Mouse (Mus musculus) lung, embryonic 14.5 days (tissue): ENCODE measurements around the gene Vps18. TPM values are rescaled to one million over a fixed set of nuclear protein-coding genes. Genes with fewer than 3 reads are reported as not detected.
A peak's percentile ranks its signal among the peaks of the same experiment; 100 is the strongest.

Experiments
- ATAC-seq: fragments of 200-750 bp; cut with Nextera tagmentation; 2 replicates; pipeline ENCODE4 v1.8.0; 2017; ENCODE audit warnings: mild to moderate bottlenecking, moderate TSS enrichment, moderate library complexity; ENCODE audit not compliant: insufficient read depth
- DNase-seq: peaks from one replicate; pipeline ENCODE4 v3.0.0-alpha.2; 2015
- H3K27ac ChIP-seq: fragments of 300-500 bp; sonication (generic); 2 replicates; pipeline ENCODE4 v1.5.1; 2014; ENCODE audit warnings: low read depth, mild to moderate bottlenecking, moderate library complexity
- H3K27me3 ChIP-seq: fragments of 300-500 bp; sonication (generic); 2 replicates; pipeline ENCODE4 v1.6.1; 2014; ENCODE audit warnings: low read length, control low read depth; ENCODE audit not compliant: insufficient read depth
- H3K36me3 ChIP-seq: fragments of 300-500 bp; sonication (generic); 2 replicates; pipeline ENCODE4 v1.6.1; 2014; ENCODE audit warnings: control low read depth; ENCODE audit not compliant: insufficient read depth
- H3K4me1 ChIP-seq: fragments of 300-500 bp; sonication (generic); 2 replicates; pipeline ENCODE4 v1.6.1; 2014; ENCODE audit warnings: antibody characterized with exemption, control low read depth; ENCODE audit not compliant: insufficient read depth
- H3K4me2 ChIP-seq: fragments of 300-500 bp; sonication (generic); 2 replicates; pipeline ENCODE4 v1.6.1; 2014; ENCODE audit warnings: mild to moderate bottlenecking
- H3K4me3 ChIP-seq: fragments of 300-500 bp; sonication (generic); 2 replicates; pipeline ENCODE4 v1.5.1; 2014; ENCODE audit warnings: low read depth, low read length
- H3K9ac ChIP-seq: fragments of 300-500 bp; sonication (generic); 2 replicates; pipeline ENCODE4 v1.6.1; 2014
- H3K9me3 ChIP-seq: fragments of 300-500 bp; sonication (generic); 2 replicates; pipeline ENCODE4 v1.6.1; 2016; ENCODE audit warnings: low read depth, low read length, control low read depth
- CTCF ChIP-seq: IDR thresholded peaks from 2 replicates; pipeline ENCODE4 v1.5.1; 2016; ENCODE audit warnings: antibody characterized with exemption, low read depth
- WGBS: fragments of 180-500 bp; shearing (Covaris S2); extraction: QIAGEN DNeasy Blood & Tissue Kit; methylation state at CpG from one replicate; pipeline ENCODE4 v1.1.7; 2014; 5-methylcytosine and 5-hydroxymethylcytosine counted together
- polyA plus RNA-seq: library from polyadenylated mRNA; unstranded; fragments of >200 nt; fragmentation: Nextera tagmentation; extraction: Ambion mirVana; gene quantifications from 2 replicates; pipeline ENCODE4 v1.2.1, GENCODE M21; 2014

Gene Vps18
- polyA plus RNA-seq, 1 experiment from 2014 or later, result 17.5 TPM

- peak; percentile 8; the same call in 1 of the 2 replicates for ATAC-seq
- peak overlapping the region; percentile 50; the same call in 1 of the 2 replicates for H3K27ac ChIP-seq
- peak overlapping the region; percentile 80 for H3K9ac ChIP-seq
- TF ChIP-seq CTCF, result no peak
- H3K4me2 ChIP-seq, result peak overlapping the region; percentile 73
- no peak for DNase-seq
- no peaks in the 10 kb centered on the region for H3K9me3 ChIP-seq
- H3K36me3 ChIP-seq, result peaks cover 34% of the 10 kb centered on the region
- H3K27me3 ChIP-seq, result no peaks in the 10 kb centered on the region
- 0 out of 2 replicates have a peak, but pooled peaks cover 9% of the 10 kb centered on the region for H3K4me1 ChIP-seq
- WGBS, result 2% methylated on average over 11 of the region's 11 CpGs
- H3K4me3 ChIP-seq, result peak overlapping the region; percentile 78
Observed at GRCm38 (mm10) chr2:119289014-119289416, 475 bp downstream of the Vps18 start.

- WGBS, result 92% methylated on average over 5 of the region's 5 CpGs
Observed at GRCm38 (mm10) chr2:119292281-119292680, 3.7 kb downstream of the Vps18 start.

GRCm38 (mm10) chr2:119292852-119293251, 4.3 kb downstream of the Vps18 start:
- Histone ChIP-seq H3K4me3 (no peak overlapping the region), H3K27ac (no peak overlapping the region), H3K36me3 (peaks cover 66% of the 10 kb centered on the region), H3K9ac (no peak overlapping the region), H3K9me3 (no peaks in the 10 kb centered on the region), H3K4me2 (no peak overlapping the region), H3K4me1 (0 out of 2 replicates have a peak, but pooled peaks cover 9% of the 10 kb centered on the region), H3K27me3 (no peaks in the 10 kb centered on the region)
- no peak for ATAC-seq
- no peak for TF ChIP-seq CTCF
- 87% methylated on average over 17 of the region's 17 CpGs for WGBS
- DNase-seq, result no peak

More at GRCm38 (mm10) chr2:119292281-119292680, 3.7 kb downstream of the Vps18 start:
- no peaks in the 10 kb centered on the region for H3K27me3 ChIP-seq
- H3K4me1 ChIP-seq, result 0 out of 2 replicates have a peak, but pooled peaks cover 9% of the 10 kb centered on the region
- H3K9me3 ChIP-seq, result no peaks in the 10 kb centered on the region
- no peak overlapping the region for H3K9ac ChIP-seq
- H3K27ac ChIP-seq, result no peak overlapping the region
- H3K36me3 ChIP-seq, result peaks cover 61% of the 10 kb centered on the region
- no peak for TF ChIP-seq CTCF
- ATAC-seq (no peak), DNase-seq (no peak)
- no peak overlapping the region for H3K4me2 ChIP-seq
- H3K4me3 ChIP-seq, result no peak overlapping the region

GRCm38 (mm10) chr2:119293311-119293710, 4.8 kb downstream of the Vps18 start:
- 91% methylated on average over 17 of the region's 17 CpGs for WGBS
- Histone ChIP-seq H3K27me3 (no peaks in the 10 kb centered on the region), H3K9ac (no peak overlapping the region), H3K9me3 (no peaks in the 10 kb centered on the region), H3K27ac (no peak overlapping the region), H3K4me1 (0 out of 2 replicates have a peak, but pooled peaks cover 9% of the 10 kb centered on the region), H3K4me3 (no peak overlapping the region), H3K36me3 (peaks cover 71% of the 10 kb centered on the region), H3K4me2 (no peak overlapping the region)
- DNase-seq (no peak), ATAC-seq (no peak)
- no peak for TF ChIP-seq CTCF

- Histone ChIP-seq H3K9ac (no peak overlapping the region), H3K36me3 (peaks cover 76% of the 10 kb centered on the region), H3K4me2 (no peak overlapping the region), H3K9me3 (no peaks in the 10 kb centered on the region), H3K4me3 (no peak overlapping the region), H3K27ac (no peak overlapping the region), H3K4me1 (0 out of 2 replicates have a peak, but pooled peaks cover 9% of the 10 kb centered on the region), H3K27me3 (no peaks in the 10 kb centered on the region)
- DNase-seq (no peak), ATAC-seq (no peak)
- 93% methylated on average over 34 of the region's 34 CpGs for WGBS
- TF ChIP-seq CTCF, result no peak
Observed at GRCm38 (mm10) chr2:119293776-119294390, 5.3 kb downstream of the Vps18 start.

GRCm38 (mm10) chr2:119294411-119294810, 5.9 kb downstream of the Vps18 start:
- DNase-seq (no peak), ATAC-seq (no peak)
- WGBS, result 90% methylated on average over 18 of the region's 18 CpGs
- H3K4me1 ChIP-seq, result 0 out of 2 replicates have a peak, but pooled peaks cover 6% of the 10 kb centered on the region
- TF ChIP-seq CTCF, result no peak
- H3K27ac ChIP-seq, result no peak overlapping the region
- peaks cover 81% of the 10 kb centered on the region for H3K36me3 ChIP-seq
- no peak overlapping the region for H3K4me2 ChIP-seq
- no peaks in the 10 kb centered on the region for H3K27me3 ChIP-seq
- H3K9ac ChIP-seq, result no peak overlapping the region
- H3K4me3 ChIP-seq, result no peak overlapping the region
- H3K9me3 ChIP-seq, result no peaks in the 10 kb centered on the region

- H3K36me3 ChIP-seq, result peaks cover 72% of the 10 kb centered on the region
- no peak overlapping the region for H3K4me3 ChIP-seq
- H3K9me3 ChIP-seq, result no peaks in the 10 kb centered on the region
- H3K4me1 ChIP-seq, result peaks cover 8% of the 10 kb centered on the region
- no peaks in the 10 kb centered on the region for H3K27me3 ChIP-seq
- no peak overlapping the region for H3K27ac ChIP-seq
- TF ChIP-seq CTCF, result no peak
- H3K4me2 ChIP-seq, result no peak overlapping the region
- H3K9ac ChIP-seq, result no peak overlapping the region
- WGBS, result 94% methylated on average over 12 of the region's 12 CpGs
- ATAC-seq (no peak), DNase-seq (no peak)
Observed at GRCm38 (mm10) chr2:119296756-119297155, 8.2 kb downstream of the Vps18 start.
